Mouse (Mus musculus): ENCODE results near the gene 2700049A03Rik. TPM values are rescaled to one million over a fixed set of nuclear protein-coding genes. Genes with fewer than 3 reads are reported as not detected.

2700049A03Rik gene
- polyA plus RNA-seq, 1 experiment from 2014 or later = 12.2 TPM

GRCm38 (mm10) chr12:71247191-71247590, 110.5 kb downstream of the 2700049A03Rik start:
- Histone ChIP-seq H3K9me3 (ENCODE audit: low read length) (peaks cover 16% of the 10 kb centered on the region), H3K4me2 (replicated peaks; ENCODE audit: low read depth, low read length) (no peak overlapping the region), H3K4me3 (ENCODE audit: low read length) (no peak overlapping the region), H3K27ac (ENCODE audit: low read length) (peak overlapping the region; percentile 14; the same call in 1 of the 2 replicates), H3K36me3 (ENCODE audit: insufficient read depth, low read length) (peaks cover 23% of the 10 kb centered on the region), H3K9ac (replicated peaks; ENCODE audit: low read length) (no peak overlapping the region), H3K27me3 (ENCODE audit: insufficient read depth, low read length) (no peaks in the 10 kb centered on the region), H3K4me1 (ENCODE audit: insufficient read depth, low read length) (peaks cover 11% of the 10 kb centered on the region)
- 55% methylated on average over 8 of the region's 8 CpGs for WGBS
- no peak for ATAC-seq (ENCODE audit: low FRiP score, low TSS enrichment)

- WGBS = 40% methylated on average over 9 of the region's 9 CpGs
- peaks cover 1% of the 10 kb centered on the region for H3K36me3 ChIP-seq (ENCODE audit: insufficient read depth, low read length)
- ATAC-seq (ENCODE audit: low FRiP score, low TSS enrichment) = no peak
- H3K9me3 ChIP-seq (ENCODE audit: low read length) = no peaks in the 10 kb centered on the region
- no peaks in the 10 kb centered on the region for H3K27me3 ChIP-seq (ENCODE audit: insufficient read depth, low read length)
- H3K9ac ChIP-seq (replicated peaks; ENCODE audit: low read length) = no peak overlapping the region
- no peak overlapping the region for H3K4me2 ChIP-seq (replicated peaks; ENCODE audit: low read depth, low read length)
- peaks cover 21% of the 10 kb centered on the region for H3K4me1 ChIP-seq (ENCODE audit: insufficient read depth, low read length)
- no peak overlapping the region for H3K27ac ChIP-seq (ENCODE audit: low read length)
- H3K4me3 ChIP-seq (ENCODE audit: low read length) = no peak overlapping the region
Measured at GRCm38 (mm10) chr12:71249348-71249747, 112.7 kb downstream of the 2700049A03Rik start.

GRCm38 (mm10) chr12:71252509-71253167, 116.0 kb downstream of the 2700049A03Rik start:
- H3K27me3 ChIP-seq (ENCODE audit: insufficient read depth, low read length) = no peaks in the 10 kb centered on the region
- peak; percentile 68 for ATAC-seq (ENCODE audit: low FRiP score, low TSS enrichment)
- no peak overlapping the region for H3K4me3 ChIP-seq (ENCODE audit: low read length)
- peaks cover 24% of the 10 kb centered on the region for H3K4me1 ChIP-seq (ENCODE audit: insufficient read depth, low read length)
- 11% methylated on average over 11 of the region's 11 CpGs for WGBS
- H3K27ac ChIP-seq (ENCODE audit: low read length) = peak overlapping the region; percentile 46; the same call in 1 of the 2 replicates
- H3K36me3 ChIP-seq (ENCODE audit: insufficient read depth, low read length) = no peaks in the 10 kb centered on the region
- no peak overlapping the region for H3K9ac ChIP-seq (replicated peaks; ENCODE audit: low read length)
- peak overlapping the region; percentile 17; the same call in 1 of the 2 replicates for H3K4me2 ChIP-seq (replicated peaks; ENCODE audit: low read depth, low read length)
- H3K9me3 ChIP-seq (ENCODE audit: low read length) = no peaks in the 10 kb centered on the region

GRCm38 (mm10) chr12:71254779-71255178, 118.1 kb downstream of the 2700049A03Rik start:
- 0 out of 2 replicates have a peak overlapping the region, but pooled peaks have one; percentile 2 for H3K4me2 ChIP-seq (replicated peaks; ENCODE audit: low read depth, low read length)
- peaks cover 32% of the 10 kb centered on the region for H3K4me1 ChIP-seq (ENCODE audit: insufficient read depth, low read length)
- no peaks in the 10 kb centered on the region for H3K9me3 ChIP-seq (ENCODE audit: low read length)
- 36% methylated on average over 7 of the region's 7 CpGs for WGBS
- ATAC-seq (ENCODE audit: low FRiP score, low TSS enrichment) = 0 out of 2 replicates have a peak, but pooled peaks have one; percentile 41
- no peaks in the 10 kb centered on the region for H3K36me3 ChIP-seq (ENCODE audit: insufficient read depth, low read length)
- H3K27me3 ChIP-seq (ENCODE audit: insufficient read depth, low read length) = no peaks in the 10 kb centered on the region
- H3K9ac ChIP-seq (replicated peaks; ENCODE audit: low read length) = no peak overlapping the region
- no peak overlapping the region for H3K4me3 ChIP-seq (ENCODE audit: low read length)
- H3K27ac ChIP-seq (ENCODE audit: low read length) = peak overlapping the region; percentile 17; the same call in 1 of the 2 replicates

- Histone ChIP-seq H3K27me3 (ENCODE audit: insufficient read depth, low read length) (no peaks in the 10 kb centered on the region), H3K4me2 (replicated peaks; ENCODE audit: low read depth, low read length) (peak overlapping the region; percentile 21), H3K9me3 (ENCODE audit: low read length) (0 out of 2 replicates have a peak, but pooled peaks cover 6% of the 10 kb centered on the region), H3K27ac (ENCODE audit: low read length) (no peak overlapping the region), H3K36me3 (ENCODE audit: insufficient read depth, low read length) (no peaks in the 10 kb centered on the region), H3K4me1 (ENCODE audit: insufficient read depth, low read length) (peaks cover 14% of the 10 kb centered on the region), H3K9ac (replicated peaks; ENCODE audit: low read length) (no peak overlapping the region), H3K4me3 (ENCODE audit: low read length) (0 out of 2 replicates have a peak overlapping the region, but pooled peaks have one; percentile 10)
- WGBS = 22% methylated on average over 18 of the region's 18 CpGs
- ATAC-seq (ENCODE audit: low FRiP score, low TSS enrichment) = peak; percentile 72; the same call in 1 of the 2 replicates
Measured at GRCm38 (mm10) chr12:71258196-71258920, 121.7 kb downstream of the 2700049A03Rik start.

- Histone ChIP-seq H3K9me3 (ENCODE audit: low read length) (0 out of 2 replicates have a peak, but pooled peaks cover 6% of the 10 kb centered on the region), H3K36me3 (ENCODE audit: insufficient read depth, low read length) (no peaks in the 10 kb centered on the region), H3K27me3 (ENCODE audit: insufficient read depth, low read length) (no peaks in the 10 kb centered on the region), H3K27ac (ENCODE audit: low read length) (no peak overlapping the region), H3K4me1 (ENCODE audit: insufficient read depth, low read length) (no peaks in the 10 kb centered on the region), H3K4me2 (replicated peaks; ENCODE audit: low read depth, low read length) (no peak overlapping the region), H3K9ac (replicated peaks; ENCODE audit: low read length) (no peak overlapping the region), H3K4me3 (ENCODE audit: low read length) (no peak overlapping the region)
- no peak for ATAC-seq (ENCODE audit: low FRiP score, low TSS enrichment)
- WGBS = 53% methylated on average over 4 of the region's 4 CpGs
Measured at GRCm38 (mm10) chr12:71264211-71264610, 127.6 kb downstream of the 2700049A03Rik start.

- H3K4me2 ChIP-seq (replicated peaks; ENCODE audit: low read depth, low read length) = no peak overlapping the region
- no peaks in the 10 kb centered on the region for H3K27me3 ChIP-seq (ENCODE audit: insufficient read depth, low read length)
- H3K9me3 ChIP-seq (ENCODE audit: low read length) = no peaks in the 10 kb centered on the region
- no peaks in the 10 kb centered on the region for H3K36me3 ChIP-seq (ENCODE audit: insufficient read depth, low read length)
- no peak overlapping the region for H3K27ac ChIP-seq (ENCODE audit: low read length)
- H3K9ac ChIP-seq (replicated peaks; ENCODE audit: low read length) = no peak overlapping the region
- no peak for ATAC-seq (ENCODE audit: low FRiP score, low TSS enrichment)
- no peak overlapping the region for H3K4me3 ChIP-seq (ENCODE audit: low read length)
- WGBS = 90% methylated on average over 7 of the region's 7 CpGs
- H3K4me1 ChIP-seq (ENCODE audit: insufficient read depth, low read length) = 0 out of 2 replicates have a peak, but pooled peaks cover 2% of the 10 kb centered on the region
Measured at GRCm38 (mm10) chr12:71269367-71269766, 132.7 kb downstream of the 2700049A03Rik start.

- ATAC-seq (ENCODE audit: low FRiP score, low TSS enrichment) = no peak
- Histone ChIP-seq H3K9me3 (ENCODE audit: low read length) (no peaks in the 10 kb centered on the region), H3K4me2 (replicated peaks; ENCODE audit: low read depth, low read length) (no peak overlapping the region), H3K4me3 (ENCODE audit: low read length) (no peak overlapping the region), H3K36me3 (ENCODE audit: insufficient read depth, low read length) (no peaks in the 10 kb centered on the region), H3K4me1 (ENCODE audit: insufficient read depth, low read length) (0 out of 2 replicates have a peak, but pooled peaks cover 2% of the 10 kb centered on the region), H3K27me3 (ENCODE audit: insufficient read depth, low read length) (no peaks in the 10 kb centered on the region), H3K9ac (replicated peaks; ENCODE audit: low read length) (no peak overlapping the region), H3K27ac (ENCODE audit: low read length) (no peak overlapping the region)
- WGBS = 69% methylated on average over 5 of the region's 5 CpGs
Measured at GRCm38 (mm10) chr12:71271131-71271530, 134.5 kb downstream of the 2700049A03Rik start.

GRCm38 (mm10) chr12:71274519-71275237, 138.0 kb downstream of the 2700049A03Rik start:
- no peaks in the 10 kb centered on the region for H3K9me3 ChIP-seq (ENCODE audit: low read length)
- H3K4me3 ChIP-seq (ENCODE audit: low read length) = no peak overlapping the region
- H3K36me3 ChIP-seq (ENCODE audit: insufficient read depth, low read length) = no peaks in the 10 kb centered on the region
- no peaks in the 10 kb centered on the region for H3K27me3 ChIP-seq (ENCODE audit: insufficient read depth, low read length)
- ATAC-seq (ENCODE audit: low FRiP score, low TSS enrichment) = no peak
- H3K4me2 ChIP-seq (replicated peaks; ENCODE audit: low read depth, low read length) = no peak overlapping the region
- 0 out of 2 replicates have a peak, but pooled peaks cover 2% of the 10 kb centered on the region for H3K4me1 ChIP-seq (ENCODE audit: insufficient read depth, low read length)
- 90% methylated on average over 5 of the region's 5 CpGs for WGBS
- H3K27ac ChIP-seq (ENCODE audit: low read length) = no peak overlapping the region
- no peak overlapping the region for H3K9ac ChIP-seq (replicated peaks; ENCODE audit: low read length)

Data from kidney, embryonic 16.5 days (tissue).